Mouse (Mus musculus): Measurements from ENCODE around the gene Gab2.

- no peak for TF ChIP-seq CTCF (conservative IDR thresholded peaks at IDR 0.05 in 1 of 2, IDR thresholded peaks at IDR 0.05 in 1 of 2; ENCODE audit: low read depth in 2 of 2, low read length in 2 of 2)
- TF ChIP-seq MAFK (IDR thresholded peaks at IDR 0.05; ENCODE audit: insufficient replicate concordance, low read length): no peak
- TF ChIP-seq TBP (conservative IDR thresholded peaks at IDR 0.05; ENCODE audit: low read depth, low read length): no peak
- TF ChIP-seq POLR2A (IDR thresholded peaks at IDR 0.05; ENCODE audit: low read depth, low read length): no peak
Measured at GRCm38 (mm10) chr7:97136453-97136852, 55.1 kb downstream of the Gab2 start.
